ENCODE assay signal across 7 mouse cellular contexts in genomic region chr7:19851858-19852570, GRCm38 (mm10). TPM values are rescaled to one million over a fixed set of nuclear protein-coding genes. Genes with fewer than 3 reads are reported as not detected.
DNase-seq lines count a peak whose midpoint lies in the region; ATAC-seq and TF ChIP-seq lines count a peak whose summit lies in the region.

TSS of gene Gm19345 (plus strand) at chr7:19852003.

- H3K27ac ChIP-seq in lung, embryonic 15.5 days = no peak within 1 kb of the TSS
- H3K27ac ChIP-seq in embryonic facial prominence, embryonic 12.5 days = no peak within 1 kb of the TSS
- peak within 1 kb of the TSS; percentile 76; the same call in 1 of the 2 replicates for H3K27ac ChIP-seq in hindbrain, postnatal 0 days
- no peak within 1 kb of the TSS for H3K27ac ChIP-seq in midbrain, embryonic 12.5 days (replicated peaks)

- H3K4me3 ChIP-seq in lung, embryonic 15.5 days = peak within 1 kb of the TSS; percentile 16; the same call in 1 of the 2 replicates
- H3K4me3 ChIP-seq in embryonic facial prominence, embryonic 12.5 days = peak within 1 kb of the TSS; percentile 22
- H3K4me3 ChIP-seq in hindbrain, postnatal 0 days (ENCODE audit: low read length) = peak within 1 kb of the TSS; percentile 40
- H3K4me3 ChIP-seq in midbrain, embryonic 12.5 days = peak within 1 kb of the TSS; percentile 34

- WGBS in lung, embryonic 15.5 days = 5% methylated on average over 33 of the region's 33 CpGs
- 4% methylated on average over 33 of the region's 33 CpGs for WGBS in embryonic facial prominence, embryonic 12.5 days
- WGBS in hindbrain, postnatal 0 days = 2% methylated on average over 33 of the region's 33 CpGs
- 4% methylated on average over 32 of the region's 33 CpGs for WGBS in midbrain, embryonic 12.5 days

- no peaks in the 10 kb centered on the region for H3K36me3 ChIP-seq in lung, embryonic 15.5 days
- H3K36me3 ChIP-seq in embryonic facial prominence, embryonic 12.5 days = no peaks in the 10 kb centered on the region
- no peaks in the 10 kb centered on the region for H3K36me3 ChIP-seq in hindbrain, postnatal 0 days (ENCODE audit: insufficient read depth, low read length)
- H3K36me3 ChIP-seq in midbrain, embryonic 12.5 days = no peaks in the 10 kb centered on the region

- peaks cover 23% of the 10 kb centered on the region for H3K27me3 ChIP-seq in lung, embryonic 15.5 days
- peaks cover 38% of the 10 kb centered on the region for H3K27me3 ChIP-seq in embryonic facial prominence, embryonic 12.5 days
- H3K27me3 ChIP-seq in hindbrain, postnatal 0 days (ENCODE audit: insufficient read depth, low read length) = no peaks in the 10 kb centered on the region
- peaks cover 39% of the 10 kb centered on the region for H3K27me3 ChIP-seq in midbrain, embryonic 12.5 days

- H3K4me2 ChIP-seq in lung, embryonic 15.5 days = peak within 1 kb of the TSS; percentile 50
- H3K4me2 ChIP-seq in embryonic facial prominence, embryonic 12.5 days (replicated peaks) = peak within 1 kb of the TSS; percentile 44
- peak within 1 kb of the TSS; percentile 54 for H3K4me2 ChIP-seq in hindbrain, postnatal 0 days (ENCODE audit: low read depth, low read length)
- H3K4me2 ChIP-seq in midbrain, embryonic 12.5 days (replicated peaks) = peak within 1 kb of the TSS; percentile 53

- H3K9ac ChIP-seq in lung, embryonic 15.5 days = no peak within 1 kb of the TSS
- H3K9ac ChIP-seq in embryonic facial prominence, embryonic 12.5 days = peak within 1 kb of the TSS; percentile 38
- H3K9ac ChIP-seq in hindbrain, postnatal 0 days (replicated peaks; ENCODE audit: low read length) = peak within 1 kb of the TSS; percentile 55
- H3K9ac ChIP-seq in midbrain, embryonic 12.5 days (replicated peaks) = peak within 1 kb of the TSS; percentile 43

- TF ChIP-seq CTCF in hindbrain, postnatal 0 days (IDR thresholded peaks at IDR 0.05; ENCODE audit: low read depth) = no peak

- peak; percentile 52; the same call in 1 of the 2 replicates for ATAC-seq in lung, embryonic 15.5 days (ENCODE audit: borderline replicate concordance, extremely low read depth, low FRiP score, low TSS enrichment)
- ATAC-seq in embryonic facial prominence, embryonic 12.5 days (ENCODE audit: insufficient number of reproducible peaks, insufficient read depth, low FRiP score, low TSS enrichment) = peak; percentile 47
- ATAC-seq in hindbrain, postnatal 0 days = peak; percentile 85
- ATAC-seq in midbrain, embryonic 12.5 days (ENCODE audit: low FRiP score, low read depth) = peak; percentile 88

- no peaks in the 10 kb centered on the region for H3K9me3 ChIP-seq in lung, embryonic 15.5 days
- H3K9me3 ChIP-seq in embryonic facial prominence, embryonic 12.5 days = no peaks in the 10 kb centered on the region
- no peaks in the 10 kb centered on the region for H3K9me3 ChIP-seq in hindbrain, postnatal 0 days (ENCODE audit: low read length)
- H3K9me3 ChIP-seq in midbrain, embryonic 12.5 days = no peaks in the 10 kb centered on the region

- peaks cover 9% of the 10 kb centered on the region for H3K4me1 ChIP-seq in lung, embryonic 15.5 days
- peaks cover 8% of the 10 kb centered on the region; the same call in 1 of the 2 replicates for H3K4me1 ChIP-seq in embryonic facial prominence, embryonic 12.5 days
- no peaks in the 10 kb centered on the region for H3K4me1 ChIP-seq in hindbrain, postnatal 0 days (ENCODE audit: insufficient read depth, low read length)
- H3K4me1 ChIP-seq in midbrain, embryonic 12.5 days = no peaks in the 10 kb centered on the region

- no peak for DNase-seq in lung, adult 18-20 months
- DNase-seq in hindbrain, postnatal 0 days (ENCODE audit: low spot score) = peak; percentile 71
- no peak for DNase-seq in adrenal gland, postnatal 4 days (ENCODE audit: low spot score in 2 of 2)
- no peak for DNase-seq in urinary bladder, postnatal 10 days (ENCODE audit: low spot score)

RNA-seq across cellular contexts. Expression of gene Gm19345, which starts in this region (rescaled TPM):
- polyA plus RNA-seq in lung, embryonic 15.5 days (2015; fragmentation: Nextera tagmentation; extraction: Ambion mirVana) = 0.16 TPM in 1 of 2 replicates, not detected in the other
- polyA plus RNA-seq in embryonic facial prominence, embryonic 12.5 days (2016; fragmentation: Nextera tagmentation; extraction: Ambion mirVana) = 0.20 and 0.62 TPM in 2 replicates
- total RNA-seq in hindbrain, postnatal 0 days (2014; rRNA removed) = 41.5 and 53.7 TPM in 2 replicates
- polyA plus RNA-seq in hindbrain, postnatal 0 days (2015; fragmentation: Nextera tagmentation; extraction: Ambion mirVana) = 14.6 and 16.1 TPM in 2 replicates
- polyA plus RNA-seq in midbrain, embryonic 12.5 days (2016; fragmentation: Nextera tagmentation; extraction: Ambion mirVana) = 0.63 and 1.4 TPM in 2 replicates
- not detected for total RNA-seq in adrenal gland, postnatal 4 days (2021)

Comparison
In these comparisons a context has a peak if more than half of its experiments do, and no peak if none do; other contexts are left out.
1. RNA of gene Gm19345 (total RNA-seq): 41.5 to 53.7 TPM in hindbrain, postnatal 0 days; not detected in adrenal gland, postnatal 4 days; every median in the first group is over 10 times any median in the second.
2. Peak in ATAC-seq, H3K4me3 ChIP-seq and H3K4me2 ChIP-seq in lung, embryonic 15.5 days; RNA of the gene not detected or under 1 TPM.
3. Peak in ATAC-seq, H3K4me3 ChIP-seq, H3K9ac ChIP-seq and H3K4me2 ChIP-seq in embryonic facial prominence, embryonic 12.5 days; RNA of the gene not detected or under 1 TPM.
4. Peak in every context shown above with its lines, with median percentiles within 50 percentile points of each other: ATAC-seq, H3K4me2 ChIP-seq and H3K4me3 ChIP-seq.